Mouse (Mus musculus) stomach, embryonic 15.5 days (tissue): ENCODE measurements around the gene Arhgap22. TPM values are rescaled to one million over a fixed set of nuclear protein-coding genes. Genes with fewer than 3 reads are reported as not detected.
A peak's percentile ranks its signal among the peaks of the same experiment; 100 is the strongest.

ENCODE experiments used
- ATAC-seq: fragments of 200-750 bp; cut with Nextera tagmentation; 2 replicates; pipeline ENCODE4 v1.8.0; 2017; ENCODE audit warnings: low read depth, moderate number of reproducible peaks, moderate TSS enrichment; ENCODE audit not compliant: insufficient read depth, low FRiP score
- H3K27ac ChIP-seq: fragments of 300-500 bp; sonication (generic); 2 replicates; pipeline ENCODE4 v1.5.1; 2015; ENCODE audit warnings: mild to moderate bottlenecking, inconsistent platforms
- H3K27me3 ChIP-seq: fragments of 300-500 bp; sonication (generic); replicated peaks from 2 replicates; pipeline ENCODE4 v1.6.1; 2015; ENCODE audit warnings: inconsistent platforms
- H3K36me3 ChIP-seq: fragments of 300-500 bp; sonication (generic); 2 replicates; pipeline ENCODE4 v1.6.1; 2015; ENCODE audit warnings: inconsistent platforms
- H3K4me1 ChIP-seq: fragments of 300-500 bp; sonication (generic); 2 replicates; pipeline ENCODE4 v1.6.1; 2015; ENCODE audit warnings: inconsistent platforms
- H3K4me2 ChIP-seq: fragments of 300-500 bp; sonication (generic); 2 replicates; pipeline ENCODE4 v1.6.1; 2015; ENCODE audit warnings: mild to moderate bottlenecking, inconsistent platforms
- H3K4me3 ChIP-seq: fragments of 300-500 bp; sonication (generic); replicated peaks from 2 replicates; pipeline ENCODE4 v1.5.1; 2015; ENCODE audit warnings: inconsistent platforms
- H3K9ac ChIP-seq: fragments of 300-500 bp; sonication (generic); 2 replicates; pipeline ENCODE4 v1.6.1; 2015; ENCODE audit warnings: inconsistent platforms
- H3K9me3 ChIP-seq: fragments of 300-500 bp; sonication (generic); 2 replicates; pipeline ENCODE4 v1.6.1; 2016; ENCODE audit warnings: inconsistent platforms
- WGBS: fragments of 180-500 bp; shearing (Covaris S2); methylation state at CpG from one replicate; pipeline ENCODE4 v1.1.7; 2015; 5-methylcytosine and 5-hydroxymethylcytosine counted together
- polyA plus RNA-seq: library from polyadenylated mRNA; unstranded; fragments of >200 nt; fragmentation: Nextera tagmentation; extraction: Ambion mirVana; gene quantifications from 2 replicates; pipeline ENCODE4 v1.2.1, GENCODE M21; 2015

Arhgap22 gene
- polyA plus RNA-seq, 1 experiment from 2014 or later: 6.3 TPM

GRCm38 (mm10) chr14:33294488-33294887 lies 80.7 kb downstream of the Arhgap22 start:
- no peak overlapping the region for H3K4me2 ChIP-seq
- no peaks in the 10 kb centered on the region for H3K27me3 ChIP-seq
- H3K36me3 ChIP-seq: no peaks in the 10 kb centered on the region
- H3K4me3 ChIP-seq: no peak overlapping the region
- no peak overlapping the region for H3K27ac ChIP-seq
- no peaks in the 10 kb centered on the region for H3K9me3 ChIP-seq
- H3K9ac ChIP-seq: no peak overlapping the region
- H3K4me1 ChIP-seq: no peaks in the 10 kb centered on the region
- peak; percentile 71 for ATAC-seq
- WGBS: 58% methylated on average over 1 of the region's 1 CpGs

GRCm38 (mm10) chr14:33296698-33297341 lies 83.0 kb downstream of the Arhgap22 start:
- no peaks in the 10 kb centered on the region for H3K4me1 ChIP-seq
- WGBS: 89% methylated on average over 16 of the region's 16 CpGs
- ATAC-seq: no peak
- H3K27ac ChIP-seq: no peak overlapping the region
- no peaks in the 10 kb centered on the region for H3K27me3 ChIP-seq
- no peaks in the 10 kb centered on the region for H3K9me3 ChIP-seq
- no peaks in the 10 kb centered on the region for H3K36me3 ChIP-seq
- no peak overlapping the region for H3K9ac ChIP-seq
- no peak overlapping the region for H3K4me2 ChIP-seq
- no peak overlapping the region for H3K4me3 ChIP-seq

DNA sequence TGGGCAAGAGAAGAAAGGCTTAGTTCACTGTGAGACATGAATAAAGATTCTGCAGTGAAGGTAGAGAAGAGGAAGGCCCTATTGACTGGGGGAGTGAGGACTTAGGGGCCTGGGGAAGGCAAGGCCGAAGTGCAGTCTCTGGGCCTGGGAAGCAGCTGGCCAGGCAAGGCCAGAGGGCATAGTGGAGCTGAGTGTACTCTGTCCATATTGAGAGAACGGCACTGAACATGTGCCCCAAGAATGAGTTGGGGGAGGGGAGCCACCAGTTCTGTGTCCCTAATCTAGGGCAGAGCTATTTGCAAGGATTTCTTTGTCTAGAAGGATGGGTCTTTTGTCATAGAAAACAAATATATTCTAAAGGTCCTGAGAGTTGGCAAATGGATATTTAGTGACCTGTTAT lies 86.8 kb downstream of the Arhgap22 start:
- 55% methylated on average over 2 of the region's 2 CpGs for WGBS
- Histone ChIP-seq H3K4me3 (no peak overlapping the region), H3K36me3 (no peaks in the 10 kb centered on the region), H3K27me3 (no peaks in the 10 kb centered on the region), H3K9me3 (no peaks in the 10 kb centered on the region), H3K9ac (no peak overlapping the region), H3K4me2 (no peak overlapping the region), H3K4me1 (no peaks in the 10 kb centered on the region), H3K27ac (no peak overlapping the region)
- ATAC-seq: no peak

DNA sequence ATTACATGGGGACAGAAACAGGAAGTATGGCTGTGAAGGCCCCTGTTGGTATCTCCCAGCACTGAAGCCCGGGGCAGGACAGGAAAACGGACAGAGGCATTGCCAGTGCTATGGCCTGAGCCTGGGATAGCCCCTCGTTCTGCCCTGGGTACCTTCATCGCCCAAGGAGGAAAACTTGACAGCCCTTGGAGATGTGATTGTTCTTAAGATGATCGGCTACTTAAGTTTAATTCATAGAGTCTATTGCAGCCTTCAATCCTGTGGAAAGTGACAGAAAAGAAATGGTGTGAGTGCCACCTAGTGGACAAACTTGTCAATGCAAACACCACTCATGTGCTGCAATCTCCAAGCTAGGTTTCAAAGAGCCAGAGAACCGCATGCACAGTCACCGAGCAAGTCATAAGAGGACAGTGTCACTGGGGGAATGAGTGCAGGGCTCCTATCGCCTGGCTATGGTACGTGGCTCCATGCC lies 89.6 kb downstream of the Arhgap22 start:
- Histone ChIP-seq H3K4me3 (no peak overlapping the region), H3K27me3 (no peaks in the 10 kb centered on the region), H3K9ac (no peak overlapping the region), H3K27ac (no peak overlapping the region), H3K9me3 (no peaks in the 10 kb centered on the region), H3K4me1 (no peaks in the 10 kb centered on the region), H3K36me3 (no peaks in the 10 kb centered on the region), H3K4me2 (no peak overlapping the region)
- 0 out of 2 replicates have a peak, but pooled peaks have one; percentile 32 for ATAC-seq
- 19% methylated on average over 9 of the region's 9 CpGs for WGBS

DNA sequence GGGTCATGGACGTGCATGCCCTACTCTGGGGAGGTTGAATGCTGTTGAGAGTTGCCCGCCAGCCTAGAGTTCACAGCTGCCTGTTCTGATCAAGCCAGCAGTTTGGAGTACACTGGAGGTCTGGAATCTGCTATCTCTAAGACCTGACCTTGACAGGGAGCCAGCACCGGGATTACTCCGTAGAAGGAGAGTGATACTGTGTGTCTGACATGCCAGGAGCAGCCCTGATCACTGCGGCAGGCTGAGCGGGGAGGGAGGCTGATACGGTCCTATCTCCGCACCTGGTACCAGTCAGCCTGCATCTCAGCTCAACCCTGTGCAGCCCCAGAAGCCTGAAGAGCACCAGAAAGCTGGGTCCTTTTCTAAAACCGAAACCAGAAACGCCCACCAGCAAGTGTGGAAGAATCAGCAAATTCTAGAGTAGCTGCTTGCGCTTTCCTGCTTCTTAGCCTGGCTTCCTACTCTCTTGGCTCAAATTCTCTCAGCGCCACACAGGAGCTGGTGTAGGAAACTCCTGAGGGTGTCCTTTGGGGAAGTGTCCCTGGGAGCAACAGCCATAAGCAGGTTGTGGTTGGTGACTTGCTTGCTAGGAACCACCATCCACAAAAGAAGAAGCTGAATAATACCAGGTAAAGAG lies 91.9 kb downstream of the Arhgap22 start:
- no peaks in the 10 kb centered on the region for H3K36me3 ChIP-seq
- no peak overlapping the region for H3K4me2 ChIP-seq
- no peak overlapping the region for H3K27ac ChIP-seq
- no peaks in the 10 kb centered on the region for H3K4me1 ChIP-seq
- WGBS: 67% methylated on average over 12 of the region's 12 CpGs
- no peak overlapping the region for H3K9ac ChIP-seq
- no peak overlapping the region for H3K4me3 ChIP-seq
- H3K27me3 ChIP-seq: no peaks in the 10 kb centered on the region
- H3K9me3 ChIP-seq: no peaks in the 10 kb centered on the region
- no peak; the same call in 1 of the 2 replicates for ATAC-seq

- ATAC-seq: no peak
- Histone ChIP-seq H3K9ac (no peak overlapping the region), H3K27me3 (0 out of 2 replicates have a peak, but pooled peaks cover 5% of the 10 kb centered on the region), H3K9me3 (no peaks in the 10 kb centered on the region), H3K4me2 (no peak overlapping the region), H3K36me3 (no peaks in the 10 kb centered on the region), H3K4me3 (no peak overlapping the region), H3K27ac (no peak overlapping the region), H3K4me1 (no peaks in the 10 kb centered on the region)
- WGBS: 16% methylated on average over 4 of the region's 4 CpGs
These were observed 96.9 kb downstream of the Arhgap22 start for GRCm38 (mm10) chr14:33310719-33311118.

- Histone ChIP-seq H3K4me2 (no peak overlapping the region), H3K27ac (no peak overlapping the region), H3K4me3 (no peak overlapping the region), H3K4me1 (no peaks in the 10 kb centered on the region), H3K36me3 (no peaks in the 10 kb centered on the region), H3K27me3 (0 out of 2 replicates have a peak, but pooled peaks cover 5% of the 10 kb centered on the region), H3K9me3 (no peaks in the 10 kb centered on the region), H3K9ac (no peak overlapping the region)
- 56% methylated on average over 4 of the region's 4 CpGs for WGBS
- ATAC-seq: no peak
These were observed 98.5 kb downstream of the Arhgap22 start for GRCm38 (mm10) chr14:33312309-33312708.

DNA sequence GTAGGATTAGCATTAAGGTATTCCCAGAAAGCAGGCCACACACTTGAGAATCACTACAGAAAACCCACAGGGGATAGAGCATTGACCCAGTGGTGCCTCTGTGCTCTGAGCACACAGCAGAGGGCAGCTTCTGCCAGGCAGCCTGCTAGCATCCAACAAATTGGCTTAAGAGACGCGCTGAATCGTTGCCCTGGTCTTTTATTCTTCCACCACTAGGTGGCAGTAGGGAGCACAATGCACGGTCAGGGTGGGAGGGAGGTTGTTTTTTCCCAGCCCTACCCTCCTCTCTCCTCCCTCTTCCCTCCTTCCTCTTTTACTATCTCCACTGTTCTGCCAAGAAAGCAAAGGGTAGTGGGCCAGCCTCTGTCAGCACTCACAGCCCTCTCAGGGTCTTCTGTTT lies 99.8 kb downstream of the Arhgap22 start:
- H3K4me1 ChIP-seq: peaks cover 5% of the 10 kb centered on the region; the same call in 1 of the 2 replicates
- H3K36me3 ChIP-seq: no peaks in the 10 kb centered on the region
- H3K9me3 ChIP-seq: no peaks in the 10 kb centered on the region
- H3K9ac ChIP-seq: no peak overlapping the region
- ATAC-seq: peak; percentile 29; the same call in 1 of the 2 replicates
- no peak overlapping the region for H3K4me3 ChIP-seq
- no peak overlapping the region for H3K27ac ChIP-seq
- under 1% methylated on average over 4 of the region's 4 CpGs for WGBS
- no peak overlapping the region for H3K4me2 ChIP-seq
- 0 out of 2 replicates have a peak, but pooled peaks cover 5% of the 10 kb centered on the region for H3K27me3 ChIP-seq

DNA sequence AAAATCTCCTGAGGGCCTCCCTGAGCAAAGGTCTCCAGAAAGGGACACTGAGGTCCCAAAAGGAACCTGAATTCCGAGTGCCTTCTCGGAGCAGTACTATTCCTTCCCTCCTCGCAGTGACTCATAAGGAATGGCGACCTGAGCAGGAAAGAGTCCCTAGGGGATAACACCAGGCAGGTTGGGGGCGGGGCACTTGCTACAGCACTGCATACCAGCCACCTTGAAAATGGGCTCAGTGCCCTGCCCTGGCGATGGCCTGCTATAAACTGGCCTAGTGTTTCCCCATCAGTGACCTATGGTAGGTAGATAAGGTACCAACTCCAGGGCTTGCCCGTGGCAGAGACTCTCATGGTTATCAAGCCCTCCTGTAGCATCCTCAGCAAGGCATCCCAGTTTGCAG lies 100.3 kb downstream of the Arhgap22 start:
- Histone ChIP-seq H3K4me1 (peaks cover 5% of the 10 kb centered on the region; the same call in 1 of the 2 replicates), H3K36me3 (no peaks in the 10 kb centered on the region), H3K27me3 (0 out of 2 replicates have a peak, but pooled peaks cover 5% of the 10 kb centered on the region), H3K4me3 (no peak overlapping the region), H3K9ac (no peak overlapping the region), H3K9me3 (no peaks in the 10 kb centered on the region), H3K4me2 (no peak overlapping the region), H3K27ac (no peak overlapping the region)
- 54% methylated on average over 7 of the region's 7 CpGs for WGBS
- no peak for ATAC-seq

- no peaks in the 10 kb centered on the region for H3K36me3 ChIP-seq
- no peak overlapping the region for H3K27ac ChIP-seq
- H3K4me3 ChIP-seq: no peak overlapping the region
- no peak for ATAC-seq
- WGBS: 59% methylated on average over 5 of the region's 5 CpGs
- 0 out of 2 replicates have a peak, but pooled peaks cover 5% of the 10 kb centered on the region for H3K27me3 ChIP-seq
- no peak overlapping the region for H3K9ac ChIP-seq
- peaks cover 8% of the 10 kb centered on the region for H3K4me1 ChIP-seq
- H3K9me3 ChIP-seq: no peaks in the 10 kb centered on the region
- H3K4me2 ChIP-seq: no peak overlapping the region
These were observed 101.3 kb downstream of the Arhgap22 start for GRCm38 (mm10) chr14:33315111-33315510.

DNA sequence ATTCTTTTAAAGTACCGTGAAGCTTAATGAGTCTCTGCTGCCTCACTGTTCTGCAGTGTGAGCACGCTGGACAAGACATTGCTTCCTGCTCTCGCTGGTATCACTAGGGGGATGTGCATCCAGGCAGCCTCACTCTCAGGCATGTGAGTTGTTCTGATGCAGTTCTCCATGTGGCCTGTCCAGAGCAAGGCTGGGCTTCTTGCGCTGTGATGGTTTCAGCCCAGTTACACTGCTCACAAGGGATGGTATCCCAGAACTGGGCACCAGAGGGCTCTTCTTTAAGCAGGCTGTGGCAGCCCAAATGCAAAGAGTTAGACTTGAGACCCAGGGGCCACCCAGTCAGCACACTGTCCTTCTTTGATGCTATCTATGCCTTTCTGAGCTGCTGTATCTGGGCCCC lies 101.9 kb downstream of the Arhgap22 start:
- Histone ChIP-seq H3K9me3 (no peaks in the 10 kb centered on the region), H3K27ac (no peak overlapping the region), H3K9ac (no peak overlapping the region), H3K4me3 (no peak overlapping the region), H3K36me3 (no peaks in the 10 kb centered on the region), H3K4me2 (no peak overlapping the region), H3K27me3 (0 out of 2 replicates have a peak, but pooled peaks cover 5% of the 10 kb centered on the region), H3K4me1 (peaks cover 14% of the 10 kb centered on the region)
- ATAC-seq: no peak
- 53% methylated on average over 4 of the region's 4 CpGs for WGBS

GRCm38 (mm10) chr14:33317946-33318345 lies 104.1 kb downstream of the Arhgap22 start:
- Histone ChIP-seq H3K27ac (peak overlapping the region; percentile 52; the same call in 1 of the 2 replicates), H3K4me3 (no peak overlapping the region), H3K9ac (no peak overlapping the region), H3K36me3 (no peaks in the 10 kb centered on the region), H3K27me3 (0 out of 2 replicates have a peak, but pooled peaks cover 5% of the 10 kb centered on the region), H3K9me3 (no peaks in the 10 kb centered on the region), H3K4me1 (peaks cover 24% of the 10 kb centered on the region), H3K4me2 (no peak overlapping the region)
- WGBS: 34% methylated on average over 6 of the region's 6 CpGs
- ATAC-seq: no peak
